Mouse (Mus musculus): ENCODE results near the gene Pafah1b2.

DNA sequence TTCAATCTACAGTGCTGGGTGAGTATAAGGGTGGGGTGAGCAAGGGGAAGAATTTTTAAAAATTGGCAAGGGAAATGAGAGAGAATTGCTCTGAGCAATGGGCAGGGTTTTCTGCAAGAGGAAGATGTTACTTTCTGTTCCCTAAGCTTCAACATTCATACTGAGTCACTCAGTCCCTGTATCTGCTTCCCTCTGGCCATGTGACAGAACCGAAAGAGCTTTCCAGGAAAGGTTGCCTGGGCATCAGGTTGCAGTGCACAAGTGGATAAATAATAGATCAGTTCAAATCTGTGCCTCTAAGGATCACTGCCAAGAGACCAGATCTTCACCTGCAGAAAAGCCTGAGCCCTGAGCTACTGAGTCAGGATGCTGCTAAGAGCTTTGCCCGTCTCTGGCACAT lies 50.6 kb downstream of the Pafah1b2 start:
- TF ChIP-seq GATA1 (IDR thresholded peaks at IDR 0.05; ENCODE audit: low read length) (no peak), TAL1 (IDR thresholded peaks at IDR 0.05; ENCODE audit: low read length) (no peak)

All from erythroblast, embryonic 14.5 days (primary cell).